Mouse (Mus musculus): ENCODE data around the gene Rbm6.

Rbm6 gene

DNA sequence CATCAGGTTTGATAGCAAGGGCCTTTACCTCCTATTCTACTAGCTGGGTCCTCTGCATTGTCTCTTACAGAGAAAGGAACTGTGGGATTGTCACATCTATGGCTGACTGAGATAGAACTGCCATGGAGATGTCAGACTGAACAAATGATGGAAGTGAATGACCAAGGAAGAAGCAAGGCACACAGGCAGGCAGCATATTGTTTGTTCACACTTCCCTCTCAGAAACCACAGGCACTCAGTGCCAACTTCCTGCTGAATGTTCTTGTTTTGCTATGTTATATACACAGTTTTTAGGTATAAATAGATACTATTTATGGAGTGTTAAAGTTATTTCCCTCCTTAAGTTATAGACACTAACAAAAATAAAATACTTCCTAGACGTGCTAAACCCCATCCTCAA is 125.7 kb downstream of the Rbm6 start:
- DNase-seq = no peak

DNA sequence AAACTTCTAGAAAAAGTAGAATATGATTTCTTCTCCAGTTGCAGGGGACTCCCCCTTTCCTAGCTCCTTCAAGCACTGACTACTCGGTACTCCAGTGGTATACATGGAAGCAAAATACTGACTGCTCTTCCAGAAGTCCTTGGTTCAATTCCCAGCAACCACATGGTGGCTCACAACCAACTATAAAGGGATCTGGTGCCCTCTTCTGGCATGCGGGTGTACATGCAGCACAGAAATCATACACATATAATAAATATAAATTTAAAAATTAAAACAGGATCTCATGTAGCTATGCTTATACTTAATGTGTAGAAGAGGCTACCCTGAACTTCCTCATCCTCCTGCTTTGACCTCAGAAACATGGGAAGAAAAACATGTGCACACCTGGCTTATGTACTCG is 126.4 kb downstream of the Rbm6 start:
- DNase-seq = no peak

DNA sequence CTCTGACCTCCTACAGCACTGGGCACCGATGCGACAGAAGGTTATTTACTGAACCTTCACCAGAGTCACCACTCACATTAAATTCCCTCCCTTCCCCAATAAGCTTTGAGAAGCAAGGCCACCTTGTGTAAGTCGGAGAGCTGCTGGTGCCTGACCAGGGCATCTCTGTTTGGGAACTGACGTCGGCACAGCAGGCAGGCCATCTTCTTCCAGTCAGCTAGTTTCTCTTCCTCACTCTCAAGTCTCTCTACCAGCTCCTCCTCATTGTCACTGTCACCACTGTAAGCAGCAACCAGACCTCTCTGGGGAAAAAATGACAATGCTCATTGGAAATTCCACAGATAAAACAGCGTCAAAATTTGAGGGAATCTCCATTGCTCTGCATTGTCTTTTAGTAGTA is 129.0 kb downstream of the Rbm6 start:
- no peak for DNase-seq

DNA sequence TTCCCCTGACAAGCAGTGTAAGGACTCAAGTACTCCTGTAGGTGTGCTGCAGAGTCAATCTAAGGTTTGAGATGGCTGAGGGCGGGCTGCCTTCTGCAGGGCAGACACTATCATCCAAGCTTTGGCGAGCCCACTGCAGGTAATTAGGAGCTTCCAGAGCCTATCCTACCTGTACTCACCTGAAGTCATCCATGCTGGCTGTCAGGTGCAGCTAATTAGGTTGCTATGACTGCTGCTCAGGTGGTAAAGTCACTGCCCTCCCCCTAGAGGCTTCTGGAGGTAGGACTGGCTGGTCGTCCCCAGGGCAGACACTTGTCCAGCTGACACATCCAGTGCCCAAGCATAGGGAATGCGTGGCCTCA is 134.2 kb downstream of the Rbm6 start:
- DNase-seq = peak; percentile 45 to 47

DNA sequence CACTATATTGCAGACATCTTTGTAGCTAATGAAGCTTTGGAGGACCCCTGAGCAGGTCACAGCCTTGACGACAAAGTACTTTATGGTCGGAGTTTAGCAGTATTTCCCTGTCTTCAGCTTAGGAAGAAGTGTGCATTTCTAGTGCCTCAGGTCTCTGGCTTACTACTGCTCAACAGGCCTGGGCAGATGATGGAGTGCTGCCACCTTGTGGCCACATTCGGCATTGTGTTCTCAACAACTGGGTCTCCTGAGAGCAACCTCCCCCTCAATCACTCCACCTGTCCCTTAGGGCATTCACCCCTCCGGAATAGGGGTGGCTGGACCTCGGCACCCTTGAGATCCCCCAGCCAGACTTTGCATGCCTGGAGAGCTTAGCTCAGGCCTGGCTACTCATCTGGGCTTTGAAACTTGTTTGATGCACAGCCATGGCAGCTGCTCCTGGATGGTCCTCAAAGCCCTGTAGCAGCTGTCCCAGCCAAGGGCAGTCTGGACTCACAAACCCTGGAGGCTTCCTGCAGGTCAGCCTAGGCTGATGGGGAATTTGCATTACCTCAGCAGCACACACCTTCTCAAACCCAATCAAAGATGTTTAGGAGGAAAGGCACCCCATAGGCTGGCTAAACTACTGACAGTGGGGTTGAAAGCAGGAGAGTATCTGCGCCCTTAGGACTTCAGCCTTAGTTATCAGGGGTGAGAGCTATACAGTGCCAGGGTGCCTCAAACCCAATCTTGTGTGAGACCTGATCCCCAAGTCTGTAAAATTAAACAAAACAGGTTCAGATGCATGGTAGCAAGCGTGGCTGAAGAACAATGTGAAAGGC is 134.8 kb downstream of the Rbm6 start:
- peak; percentile 81 to 85 for DNase-seq

DNA sequence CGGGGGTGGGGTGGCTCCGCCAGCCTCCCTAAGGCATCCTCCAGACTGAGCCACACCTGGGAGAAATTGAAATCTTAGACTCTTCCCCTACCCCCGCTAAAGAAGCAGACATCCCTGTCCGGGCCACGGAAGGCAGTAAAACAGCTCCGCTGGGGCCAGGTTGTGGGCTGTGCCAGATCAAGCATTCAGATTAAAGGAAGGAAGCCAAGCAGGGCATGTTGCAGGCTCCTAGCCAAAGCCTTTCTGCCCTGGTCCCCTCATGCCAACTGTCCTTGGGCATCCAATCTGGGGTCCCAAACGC is 136.9 kb downstream of the Rbm6 start:
- peak in 1 of 2 experiments; percentile 23 for DNase-seq

DNA sequence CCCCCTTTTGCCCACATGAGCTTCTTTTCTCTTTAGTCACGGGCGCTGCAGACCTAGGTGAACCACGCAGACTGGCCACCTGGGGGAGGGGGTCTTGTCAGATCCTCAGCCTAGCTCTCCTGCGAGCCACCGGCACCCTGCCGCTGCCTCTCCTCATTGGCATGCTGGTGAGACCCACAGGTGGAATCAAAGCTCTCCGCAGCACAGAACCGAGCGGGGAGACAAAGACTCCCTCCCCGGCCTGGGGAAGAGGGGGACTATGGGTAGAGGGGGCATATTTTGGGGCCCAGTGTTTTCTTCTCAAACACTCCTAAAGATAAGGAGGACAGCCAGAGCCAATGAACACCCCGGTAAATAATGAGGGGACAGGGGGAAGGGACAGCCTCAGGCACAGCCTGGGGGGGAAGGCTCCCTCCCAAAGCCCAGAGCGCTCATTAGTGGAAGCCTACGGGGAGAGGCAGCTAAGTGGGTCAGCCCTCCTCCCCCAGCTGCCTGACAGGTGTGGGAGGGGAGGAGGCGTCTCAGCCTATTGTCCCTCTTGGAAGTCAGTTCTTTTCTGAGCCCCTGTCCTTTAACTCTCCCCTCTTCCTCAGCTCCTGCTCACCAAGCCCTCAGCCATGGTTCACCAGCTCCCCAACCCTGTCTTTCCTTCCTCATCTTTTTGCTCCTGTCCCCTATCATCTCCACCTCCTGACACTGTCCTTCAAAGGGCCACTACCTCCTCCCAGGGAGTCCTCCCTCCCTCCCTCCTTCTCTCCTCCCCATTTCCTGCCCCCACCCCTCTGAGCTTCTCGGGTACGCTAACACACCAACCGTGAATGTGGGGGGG is 137.5 kb downstream of the Rbm6 start:
- no peak for DNase-seq

DNA sequence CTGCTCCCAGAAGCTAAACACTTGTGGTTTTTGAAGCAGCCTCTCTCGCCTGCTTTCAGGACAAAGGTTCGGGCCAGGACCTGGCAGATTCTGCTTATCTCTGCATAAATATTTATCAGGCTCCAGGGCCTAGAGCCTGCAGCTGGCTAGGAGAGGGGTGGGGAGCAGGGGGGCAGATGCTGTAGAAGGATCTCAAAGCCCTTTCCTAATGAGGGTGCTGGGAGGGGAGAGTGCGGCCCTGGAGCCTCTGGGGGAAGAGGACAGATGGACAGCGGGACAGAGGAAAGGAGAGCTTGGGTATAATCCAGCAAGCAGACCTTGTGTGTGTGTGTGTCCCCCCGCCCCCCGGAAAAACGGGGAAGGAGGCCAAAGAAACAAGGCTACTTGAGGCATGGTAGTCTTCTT is 138.5 kb downstream of the Rbm6 start:
- DNase-seq = no peak

DNA sequence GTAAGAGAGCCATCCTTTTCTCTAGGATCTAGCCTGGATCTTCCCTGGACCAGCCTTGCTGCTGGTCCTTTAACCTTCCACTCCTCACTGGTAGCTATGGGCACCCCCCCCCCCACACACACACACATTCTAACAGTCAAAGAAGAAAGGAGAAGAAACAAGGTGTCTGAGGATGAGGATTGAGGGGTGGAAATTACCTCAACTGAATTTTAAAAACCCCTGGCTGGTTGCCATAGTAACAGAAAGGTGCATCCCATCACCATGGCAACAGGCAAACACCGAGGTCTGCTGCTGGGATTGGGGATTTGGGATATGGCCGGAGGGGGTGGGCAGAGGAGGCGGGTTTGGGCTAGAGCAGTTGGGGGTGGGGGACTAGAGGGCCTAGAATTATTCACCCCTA is 143.3 kb downstream of the Rbm6 start:
- DNase-seq = no peak

DNA sequence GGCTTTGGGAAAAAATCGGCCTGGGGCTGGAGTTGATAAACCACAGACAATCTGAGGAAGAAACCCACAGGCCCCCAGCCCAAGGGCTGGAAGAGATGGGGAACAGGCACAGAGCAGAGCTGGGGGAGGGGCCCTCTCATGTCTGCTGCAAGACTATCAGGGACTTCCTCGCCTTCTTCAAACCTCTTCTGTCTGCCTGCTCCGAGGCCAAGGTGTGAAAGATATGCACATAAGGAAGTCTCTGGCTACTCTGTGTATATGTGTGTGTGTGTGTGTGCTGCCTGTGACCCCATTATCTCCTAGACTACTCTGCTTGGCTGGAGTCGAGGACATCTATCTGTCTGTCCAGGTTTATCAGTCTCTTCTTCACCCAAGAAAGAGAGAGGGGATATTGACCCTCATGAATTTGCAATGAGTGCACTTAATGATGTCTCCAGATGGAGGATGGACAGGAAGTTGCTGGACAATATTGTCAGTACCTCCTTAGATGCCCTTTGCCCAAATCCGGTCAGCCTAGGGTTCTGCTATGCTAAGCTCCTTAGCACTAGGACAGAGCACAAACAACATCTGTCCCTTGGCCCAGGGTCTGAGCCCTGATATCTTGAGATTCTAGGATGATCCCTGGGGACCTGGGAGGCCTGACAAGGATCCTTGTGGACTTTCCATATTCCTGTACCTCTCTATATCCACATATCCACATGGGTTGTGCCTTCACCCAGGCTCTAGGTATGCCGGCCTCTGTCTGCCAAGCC is 143.9 kb downstream of the Rbm6 start:
- no peak for DNase-seq

DNA sequence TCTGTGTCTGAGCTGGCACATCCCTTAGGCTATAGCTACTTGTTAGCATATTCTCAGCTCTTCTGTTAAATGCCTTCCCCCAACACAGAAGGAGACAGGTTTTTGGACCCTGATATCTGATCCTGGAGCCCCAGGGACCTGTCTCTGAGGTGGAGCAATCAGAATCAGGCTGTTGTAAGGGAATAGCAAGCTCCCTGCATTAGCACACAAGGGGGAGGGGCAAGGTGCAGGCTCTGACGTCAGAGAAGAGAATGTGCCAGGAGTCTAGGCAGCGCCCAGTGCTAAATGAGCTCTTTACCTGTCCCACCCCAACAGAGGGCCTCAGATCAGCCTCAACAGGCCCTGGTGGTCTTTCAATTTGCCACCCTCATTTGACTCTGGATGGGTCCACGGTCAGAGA is 146.0 kb downstream of the Rbm6 start:
- DNase-seq = peak in 1 of 2 experiments; percentile 64

DNA sequence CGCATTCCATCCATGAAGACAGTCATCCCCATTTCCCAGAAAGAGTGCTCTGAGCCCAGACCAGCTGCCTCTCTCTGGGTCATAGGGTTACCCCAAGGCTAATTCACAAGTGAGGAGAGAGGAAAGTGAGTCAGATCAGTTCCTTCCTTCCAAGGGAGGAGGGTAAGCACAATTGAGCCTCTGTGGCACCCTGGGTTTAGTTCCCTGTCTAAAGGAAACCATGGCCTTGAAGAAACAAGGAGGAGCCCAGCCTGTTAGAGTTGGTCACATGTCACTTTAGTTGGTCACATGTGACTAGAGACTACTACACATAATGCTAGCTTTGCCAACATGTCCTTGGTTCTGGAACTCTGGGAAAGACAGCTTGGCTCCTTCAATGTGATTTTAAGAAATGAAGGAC is 148.2 kb downstream of the Rbm6 start:
- no peak for DNase-seq

DNA sequence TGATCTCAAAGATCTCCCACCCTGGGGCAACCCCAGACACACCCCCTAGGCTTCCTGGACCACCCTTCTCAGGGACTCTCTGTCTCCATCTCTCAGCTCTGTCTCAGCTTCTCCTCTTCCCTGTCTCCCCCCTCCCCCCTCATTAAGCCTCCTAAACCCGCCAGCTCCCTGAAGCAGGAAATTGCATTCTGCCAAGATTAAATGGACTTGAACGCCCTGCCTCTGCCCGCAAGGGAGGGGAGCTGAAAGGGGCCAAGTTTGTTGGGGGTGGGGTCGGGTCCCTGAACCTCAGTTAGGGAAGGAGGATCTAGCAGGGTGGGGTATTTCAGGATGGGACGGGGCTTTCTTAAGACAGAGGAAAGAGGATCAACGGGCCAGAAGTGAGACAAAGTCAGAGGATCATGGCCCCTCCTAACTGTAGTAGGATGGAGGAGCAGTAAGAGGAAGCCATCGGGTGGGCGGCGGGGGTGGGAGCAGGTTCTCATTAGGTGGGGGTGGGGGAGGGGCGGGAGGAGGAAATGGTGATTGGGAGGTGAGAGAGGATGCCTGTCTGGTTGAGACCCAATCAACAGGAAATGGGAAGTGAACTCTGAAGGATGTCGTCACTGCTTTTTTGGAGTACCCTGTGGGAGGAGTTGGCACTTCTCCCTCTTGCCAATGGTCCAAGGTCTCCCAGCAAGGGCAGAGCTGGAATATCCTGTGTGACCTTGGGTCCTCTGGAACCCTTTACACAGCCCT is 149.1 kb downstream of the Rbm6 start:
- DNase-seq = peak; percentile 83 to 89

Measured in lung, adult 18-20 months (tissue).